Mouse (Mus musculus): Measurements from ENCODE around the gene 4930467E23Rik. TPM values are rescaled to one million over a fixed set of nuclear protein-coding genes. Genes with fewer than 3 reads are reported as not detected.
"Not testable (repeated sequence)": the region's sequence is repeated elsewhere in the genome, so short reads cannot be mapped to it uniquely, and the experiment has no call there.

The 4930467E23Rik gene
- polyA plus RNA-seq, 1 experiment from 2014 or later = not detected

DNA sequence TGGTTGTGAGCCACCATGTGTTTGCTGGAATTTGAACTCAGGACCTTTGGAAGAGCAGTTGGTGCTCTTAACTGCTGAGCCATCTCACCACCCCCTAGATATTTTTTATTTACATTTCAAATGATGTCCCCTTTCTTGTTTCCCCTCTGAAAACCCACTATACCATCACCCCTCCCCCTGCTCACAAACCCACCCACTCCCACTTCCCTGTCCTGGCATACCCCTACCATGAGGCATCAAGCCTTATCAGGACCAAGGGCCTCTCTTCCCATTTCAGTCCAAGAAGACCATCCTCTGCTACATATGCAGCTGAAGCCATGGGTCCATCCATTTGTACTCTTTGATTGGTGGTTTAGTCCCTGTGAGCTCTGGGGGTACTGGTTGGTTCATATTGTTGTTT, 36.2 kb downstream of the 4930467E23Rik start:
- not testable (repeated sequence) for DNase-seq (ENCODE audit: low spot score); H3K4me1 ChIP-seq (replicated peaks; ENCODE audit: control insufficient read depth, insufficient read depth, low read length); H3K36me3 ChIP-seq (ENCODE audit: control insufficient read depth, insufficient read depth, low read length); H3K9me3 ChIP-seq (ENCODE audit: control insufficient read depth, low read length); H3K27ac ChIP-seq (ENCODE audit: low read depth, low read length); H3K27me3 ChIP-seq (ENCODE audit: control insufficient read depth, insufficient read depth, low read length); ATAC-seq (ENCODE audit: low FRiP score); H3K4me3 ChIP-seq (ENCODE audit: low read depth, low read length); H3K9ac ChIP-seq (ENCODE audit: low read depth, low read length); H3K4me2 ChIP-seq (replicated peaks; ENCODE audit: low read depth, low read length)

DNA sequence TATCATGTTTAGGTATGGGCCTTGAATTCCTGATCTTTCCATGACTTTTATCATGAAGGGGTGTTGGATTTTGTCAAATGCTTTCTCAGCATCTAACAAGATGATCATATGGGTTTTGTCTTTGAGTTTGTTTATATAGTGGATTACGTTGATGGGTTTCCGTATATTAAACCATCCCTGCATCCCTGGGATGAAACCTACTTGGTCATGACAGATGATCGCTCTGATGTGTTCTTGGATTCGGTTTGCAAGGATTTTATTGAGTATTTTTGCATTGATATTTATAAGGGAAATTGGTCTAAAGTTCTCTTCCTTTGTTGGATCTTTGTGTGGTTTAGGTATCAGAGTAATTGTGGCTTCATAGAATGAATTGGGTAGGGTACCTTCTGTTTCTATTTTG, 44.1 kb downstream of the 4930467E23Rik start:
- 82% methylated on average over 4 of the region's 4 CpGs for WGBS
- H3K9me3 ChIP-seq (ENCODE audit: control insufficient read depth, low read length); H3K9ac ChIP-seq (ENCODE audit: low read depth, low read length); H3K4me3 ChIP-seq (ENCODE audit: low read depth, low read length); H3K4me2 ChIP-seq (replicated peaks; ENCODE audit: low read depth, low read length); H3K27me3 ChIP-seq (ENCODE audit: control insufficient read depth, insufficient read depth, low read length); DNase-seq (ENCODE audit: low spot score); ATAC-seq (ENCODE audit: low FRiP score); H3K36me3 ChIP-seq (ENCODE audit: control insufficient read depth, insufficient read depth, low read length); H3K27ac ChIP-seq (ENCODE audit: low read depth, low read length); H3K4me1 ChIP-seq (replicated peaks; ENCODE audit: control insufficient read depth, insufficient read depth, low read length): not testable (repeated sequence)

DNA sequence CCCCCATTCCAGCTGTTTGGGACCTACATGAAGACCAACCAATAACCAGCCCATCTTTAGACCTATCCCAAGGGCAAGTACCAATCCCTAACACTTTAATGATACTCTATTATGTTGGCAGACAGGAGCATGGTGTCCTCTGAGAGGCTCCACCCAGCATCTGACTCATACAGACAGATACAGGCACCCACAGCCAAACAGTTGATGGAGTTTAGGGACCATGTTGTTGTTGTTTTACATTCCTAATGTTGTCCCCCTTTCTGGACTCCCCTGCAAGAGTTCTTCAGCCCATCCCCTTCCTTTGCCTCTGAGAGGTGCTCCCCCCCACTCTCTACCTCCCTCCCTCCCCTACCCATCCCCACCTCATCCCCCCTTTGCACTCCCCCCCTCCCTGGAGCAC, 46.9 kb downstream of the 4930467E23Rik start:
- not testable (repeated sequence) for DNase-seq (ENCODE audit: low spot score); H3K4me2 ChIP-seq (replicated peaks; ENCODE audit: low read depth, low read length); ATAC-seq (ENCODE audit: low FRiP score); H3K4me3 ChIP-seq (ENCODE audit: low read depth, low read length); H3K27me3 ChIP-seq (ENCODE audit: control insufficient read depth, insufficient read depth, low read length); H3K9ac ChIP-seq (ENCODE audit: low read depth, low read length); H3K27ac ChIP-seq (ENCODE audit: low read depth, low read length); H3K36me3 ChIP-seq (ENCODE audit: control insufficient read depth, insufficient read depth, low read length); H3K4me1 ChIP-seq (replicated peaks; ENCODE audit: control insufficient read depth, insufficient read depth, low read length); H3K9me3 ChIP-seq (ENCODE audit: control insufficient read depth, low read length)

DNA sequence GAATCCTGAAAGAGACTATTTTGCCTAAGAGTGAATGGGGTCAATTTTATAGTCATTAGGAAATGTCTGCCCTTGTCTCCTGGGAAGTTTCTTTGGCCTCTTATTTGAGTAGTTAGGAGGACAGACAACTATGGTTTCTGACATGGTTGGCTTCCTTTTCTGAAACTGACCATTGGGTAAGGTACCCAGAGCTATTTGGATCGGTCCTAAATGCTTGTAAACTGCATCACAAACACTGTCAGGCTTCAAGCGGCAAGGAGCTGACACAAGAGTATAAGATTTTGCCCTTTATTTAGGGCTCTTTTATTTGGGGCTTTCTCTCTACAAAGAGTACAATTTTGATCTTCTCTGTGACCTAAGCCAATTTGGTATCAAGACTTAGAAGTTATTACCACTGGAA, 48.1 kb downstream of the 4930467E23Rik start:
- H3K27ac ChIP-seq (ENCODE audit: low read depth, low read length); DNase-seq (ENCODE audit: low spot score); ATAC-seq (ENCODE audit: low FRiP score); H3K27me3 ChIP-seq (ENCODE audit: control insufficient read depth, insufficient read depth, low read length); H3K36me3 ChIP-seq (ENCODE audit: control insufficient read depth, insufficient read depth, low read length); H3K9me3 ChIP-seq (ENCODE audit: control insufficient read depth, low read length); H3K9ac ChIP-seq (ENCODE audit: low read depth, low read length); H3K4me3 ChIP-seq (ENCODE audit: low read depth, low read length); H3K4me2 ChIP-seq (replicated peaks; ENCODE audit: low read depth, low read length); H3K4me1 ChIP-seq (replicated peaks; ENCODE audit: control insufficient read depth, insufficient read depth, low read length): not testable (repeated sequence)
- WGBS = 48% methylated on average over 2 of the region's 2 CpGs

DNA sequence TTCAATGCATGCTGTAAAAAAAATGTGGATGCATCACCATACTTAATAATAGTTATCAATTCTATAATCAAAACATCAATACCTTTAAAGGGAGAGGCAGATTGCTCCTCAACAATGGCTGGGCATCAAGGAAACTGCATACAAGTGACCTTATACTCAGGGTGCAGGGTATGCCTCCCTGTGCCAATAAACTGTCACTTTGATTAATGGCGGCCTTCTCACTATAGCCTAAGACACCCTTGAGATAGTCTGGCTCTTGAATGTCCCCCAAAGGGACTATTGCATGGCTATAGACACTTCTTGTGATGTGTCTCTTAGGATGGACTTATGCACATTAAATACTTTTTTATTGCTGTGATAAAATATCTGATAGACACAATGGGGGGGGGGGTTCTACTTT, 48.8 kb downstream of the 4930467E23Rik start:
- not testable (repeated sequence) for ATAC-seq (ENCODE audit: low FRiP score); H3K4me3 ChIP-seq (ENCODE audit: low read depth, low read length); H3K27me3 ChIP-seq (ENCODE audit: control insufficient read depth, insufficient read depth, low read length); H3K36me3 ChIP-seq (ENCODE audit: control insufficient read depth, insufficient read depth, low read length); H3K4me1 ChIP-seq (replicated peaks; ENCODE audit: control insufficient read depth, insufficient read depth, low read length); H3K9me3 ChIP-seq (ENCODE audit: control insufficient read depth, low read length); DNase-seq (ENCODE audit: low spot score); H3K27ac ChIP-seq (ENCODE audit: low read depth, low read length); H3K9ac ChIP-seq (ENCODE audit: low read depth, low read length); H3K4me2 ChIP-seq (replicated peaks; ENCODE audit: low read depth, low read length)
- WGBS = 59% methylated on average over 1 of the region's 1 CpGs

DNA sequence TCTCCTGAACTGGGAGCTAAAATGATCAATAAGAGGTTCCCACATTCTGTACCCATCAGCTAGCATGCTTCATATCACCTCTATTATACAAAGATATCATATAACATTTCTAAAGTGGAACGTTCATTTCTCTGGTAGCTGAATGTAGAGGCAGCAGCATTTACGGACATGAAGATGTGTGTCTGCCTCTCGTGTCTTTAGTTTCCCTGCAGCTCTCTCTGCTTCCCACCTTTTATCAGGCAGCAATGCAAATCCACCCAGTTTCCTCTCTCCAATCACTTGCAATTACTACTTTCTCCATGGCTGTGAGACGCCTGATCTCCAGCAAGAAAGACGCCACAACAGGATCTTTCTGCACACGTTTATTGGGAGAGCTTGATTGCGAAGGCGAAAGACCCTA, 49.5 kb downstream of the 4930467E23Rik start:
- not testable (repeated sequence) for H3K27ac ChIP-seq (ENCODE audit: low read depth, low read length); H3K9ac ChIP-seq (ENCODE audit: low read depth, low read length); H3K27me3 ChIP-seq (ENCODE audit: control insufficient read depth, insufficient read depth, low read length); DNase-seq (ENCODE audit: low spot score); H3K4me3 ChIP-seq (ENCODE audit: low read depth, low read length); H3K4me1 ChIP-seq (replicated peaks; ENCODE audit: control insufficient read depth, insufficient read depth, low read length); H3K36me3 ChIP-seq (ENCODE audit: control insufficient read depth, insufficient read depth, low read length); ATAC-seq (ENCODE audit: low FRiP score); H3K9me3 ChIP-seq (ENCODE audit: control insufficient read depth, low read length); H3K4me2 ChIP-seq (replicated peaks; ENCODE audit: low read depth, low read length)
- 89% methylated on average over 8 of the region's 8 CpGs for WGBS

DNA sequence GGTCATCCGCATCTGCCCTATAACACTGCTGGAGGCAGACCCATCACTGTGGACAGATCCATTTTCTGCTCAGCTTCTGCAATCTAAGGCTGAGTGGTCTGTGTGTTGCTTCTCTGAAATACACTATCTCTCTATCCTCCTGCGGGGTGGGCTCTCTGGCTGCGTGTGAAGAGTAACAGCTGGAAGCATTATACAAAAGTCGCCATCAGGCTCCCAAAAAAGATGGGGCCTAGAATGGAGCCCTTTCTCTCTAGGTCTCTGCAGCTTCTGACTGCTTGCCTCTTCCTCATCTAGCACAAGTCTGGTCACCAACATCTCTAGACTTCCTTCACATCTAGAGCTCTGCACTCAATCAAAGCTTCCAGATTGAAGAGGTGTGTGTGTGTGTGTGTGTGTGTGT, 50.8 kb downstream of the 4930467E23Rik start:
- H3K4me1 ChIP-seq (replicated peaks; ENCODE audit: control insufficient read depth, insufficient read depth, low read length); H3K27me3 ChIP-seq (ENCODE audit: control insufficient read depth, insufficient read depth, low read length); H3K9ac ChIP-seq (ENCODE audit: low read depth, low read length); H3K27ac ChIP-seq (ENCODE audit: low read depth, low read length); H3K4me2 ChIP-seq (replicated peaks; ENCODE audit: low read depth, low read length); ATAC-seq (ENCODE audit: low FRiP score); H3K9me3 ChIP-seq (ENCODE audit: control insufficient read depth, low read length); DNase-seq (ENCODE audit: low spot score); H3K4me3 ChIP-seq (ENCODE audit: low read depth, low read length); H3K36me3 ChIP-seq (ENCODE audit: control insufficient read depth, insufficient read depth, low read length): not testable (repeated sequence)
- WGBS = 92% methylated on average over 4 of the region's 4 CpGs

DNA sequence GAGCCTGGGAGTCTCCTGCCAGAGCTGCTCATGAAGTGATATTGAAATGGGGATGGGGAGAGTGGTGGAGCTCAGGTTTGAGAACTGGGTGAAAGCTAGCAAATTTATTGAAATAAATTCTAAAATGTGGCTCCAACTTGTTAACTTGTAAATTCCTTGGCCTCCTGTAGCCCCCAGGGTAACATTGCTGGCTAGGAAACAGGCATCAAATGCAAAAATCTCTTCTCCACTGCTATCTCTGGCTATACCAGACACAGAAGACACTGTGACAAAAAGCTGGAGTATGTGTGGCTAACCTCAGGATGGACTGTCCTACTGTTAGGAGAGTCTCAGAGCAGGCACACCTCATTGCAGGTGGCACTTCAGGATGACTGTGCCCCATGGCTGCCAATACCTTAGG, 51.3 kb downstream of the 4930467E23Rik start:
- H3K9me3 ChIP-seq (ENCODE audit: control insufficient read depth, low read length); ATAC-seq (ENCODE audit: low FRiP score); H3K27me3 ChIP-seq (ENCODE audit: control insufficient read depth, insufficient read depth, low read length): not testable (repeated sequence)

DNA sequence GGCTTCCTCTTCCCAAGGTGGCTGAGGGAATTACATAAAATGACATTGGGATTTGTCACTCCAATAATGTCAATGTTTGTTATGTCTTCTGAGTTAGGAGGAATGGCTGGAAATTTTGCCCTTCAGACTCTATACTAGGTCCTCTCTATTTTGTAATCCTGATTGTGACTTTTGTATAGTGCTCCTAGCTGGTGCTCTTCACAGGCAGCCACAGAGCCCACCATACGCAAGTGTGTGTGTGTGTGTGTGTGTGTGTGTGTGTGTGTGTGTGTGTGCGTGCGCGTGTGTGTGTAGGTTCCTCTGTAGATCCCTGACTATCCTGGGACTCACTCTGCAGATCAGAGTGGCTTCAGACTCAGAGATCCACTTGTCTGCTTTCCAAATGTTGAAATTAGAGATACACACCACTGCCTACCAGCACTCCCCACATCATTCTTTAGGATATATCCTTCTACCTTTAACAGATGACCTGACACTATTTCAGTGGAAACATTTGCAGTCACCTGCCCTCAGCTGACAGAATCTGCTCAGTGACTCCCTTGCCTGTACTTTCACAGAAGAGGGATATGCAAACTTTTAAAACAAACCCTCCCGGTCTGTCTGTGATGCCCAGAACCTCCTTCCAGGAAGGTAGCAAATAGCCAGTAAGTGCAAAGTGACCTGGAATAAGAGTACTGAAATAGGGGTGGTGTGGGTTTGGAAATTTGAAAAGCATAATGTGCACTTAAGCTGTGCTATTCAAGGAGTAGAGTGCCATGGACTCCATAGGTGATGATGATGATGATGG, 52.1 kb downstream of the 4930467E23Rik start:
- not testable (repeated sequence) for ATAC-seq (ENCODE audit: low FRiP score); H3K9ac ChIP-seq (ENCODE audit: low read depth, low read length); H3K36me3 ChIP-seq (ENCODE audit: control insufficient read depth, insufficient read depth, low read length); H3K4me1 ChIP-seq (replicated peaks; ENCODE audit: control insufficient read depth, insufficient read depth, low read length); H3K9me3 ChIP-seq (ENCODE audit: control insufficient read depth, low read length); DNase-seq (ENCODE audit: low spot score); H3K4me2 ChIP-seq (replicated peaks; ENCODE audit: low read depth, low read length); H3K27me3 ChIP-seq (ENCODE audit: control insufficient read depth, insufficient read depth, low read length); H3K27ac ChIP-seq (ENCODE audit: low read depth, low read length); H3K4me3 ChIP-seq (ENCODE audit: low read depth, low read length)
- WGBS = 90% methylated on average over 2 of the region's 5 CpGs

More for the DNA sequence above, 51.3 kb downstream of the 4930467E23Rik start:
- H3K9ac ChIP-seq (ENCODE audit: low read depth, low read length); H3K4me2 ChIP-seq (replicated peaks; ENCODE audit: low read depth, low read length); H3K4me1 ChIP-seq (replicated peaks; ENCODE audit: control insufficient read depth, insufficient read depth, low read length); H3K36me3 ChIP-seq (ENCODE audit: control insufficient read depth, insufficient read depth, low read length); DNase-seq (ENCODE audit: low spot score); H3K4me3 ChIP-seq (ENCODE audit: low read depth, low read length); H3K27ac ChIP-seq (ENCODE audit: low read depth, low read length): not testable (repeated sequence)
